In genomic region chr5:127163376-127163775, GRCm38 (mm10) we compare ENCODE assay signal across 15 mouse cellular contexts.
DNase-seq lines count a peak whose midpoint lies in the region; ATAC-seq lines count a peak whose summit lies in the region.
"Had no signal": no experiment of that assay in that cellular context is flagged by ENCODE, and none has a peak within 500 bp of the region (broad histone marks: within the 10 kb centered on the region; RNA-seq: fewer than 3 reads in every experiment).

No protein-coding gene starts in this region.

- no peaks in the 10 kb centered on the region for H3K27me3 ChIP-seq in heart, embryonic 15.5 days
- H3K27me3 ChIP-seq: hindbrain, embryonic 12.5 days; Patski had no signal

- no peaks in the 10 kb centered on the region for H3K9me3 ChIP-seq in heart, embryonic 15.5 days (replicated peaks)
- H3K9me3 ChIP-seq: hindbrain, embryonic 12.5 days had no signal

- DNase-seq in heart, adult 11 months: peak; percentile 74
- no peak for DNase-seq in heart, postnatal 25 days (ENCODE audit: low spot score)
- DNase-seq in right cerebral cortex, adult 18-20 months: peak; percentile 40
- no peak for DNase-seq in right cerebral cortex, postnatal 4 days
- peak; percentile 8 to 63 for DNase-seq in right cerebral cortex, postnatal 36 days (ENCODE audit: low spot score in 2 of 2)
- no peak for DNase-seq in cerebellum, postnatal 4 days (ENCODE audit: low spot score in 2 of 2)
- no peak for DNase-seq in urinary bladder, postnatal 4 days (ENCODE audit: low spot score in 2 of 2)
- DNase-seq: cerebellum, adult 9-10 months; kidney, postnatal 14 days; midbrain, embryonic 14.5 days had no signal

- no peak for ATAC-seq in heart, embryonic 15.5 days (replicated peaks; ENCODE audit: insufficient number of reproducible peaks, insufficient read depth, low FRiP score, low read depth)
- ATAC-seq: intestine, postnatal 0 days; Patski had no signal

- H3K36me3 ChIP-seq in heart, embryonic 15.5 days: no peaks in the 10 kb centered on the region
- H3K36me3 ChIP-seq: hindbrain, embryonic 12.5 days had no signal

- peak overlapping the region; percentile 48 for H3K4me2 ChIP-seq in heart, embryonic 15.5 days
- H3K4me2 ChIP-seq: hindbrain, embryonic 12.5 days had no signal

- H3K4me3 ChIP-seq in heart, embryonic 15.5 days: 0 out of 2 replicates have a peak overlapping the region, but pooled peaks have one; percentile 5
- H3K4me3 ChIP-seq: hindbrain, embryonic 12.5 days had no signal

- 55% methylated on average over 6 of the region's 6 CpGs for WGBS in heart, embryonic 15.5 days

- H3K4me1 ChIP-seq in heart, embryonic 15.5 days (replicated peaks): no peaks in the 10 kb centered on the region
- H3K4me1 ChIP-seq: hindbrain, embryonic 12.5 days had no signal

- H3K27ac ChIP-seq in heart, embryonic 15.5 days: 0 out of 2 replicates have a peak overlapping the region, but pooled peaks have one; percentile 41
- H3K27ac ChIP-seq: hindbrain, embryonic 12.5 days; macrophage had no signal

- intact Hi-C loops in heart, postnatal 25 days (cut with DNase I): no loop called here

- H3K9ac ChIP-seq in heart, embryonic 15.5 days: no peak overlapping the region
- H3K9ac ChIP-seq: hindbrain, embryonic 12.5 days had no signal

Comparison
In these comparisons a context has a peak if more than half of its experiments do, and no peak if none do; other contexts are left out.
1. DNase-seq: peak in heart, adult 11 months (single experiment), right cerebral cortex, adult 18-20 months (single experiment) and right cerebral cortex, postnatal 36 days (2 of 2); none in heart, postnatal 25 days (single experiment), right cerebral cortex, postnatal 4 days (single experiment), cerebellum, postnatal 4 days (0 of 2) and urinary bladder, postnatal 4 days (0 of 2).